Mouse (Mus musculus): ENCODE measurements around the gene Comp. TPM values are rescaled to one million over a fixed set of nuclear protein-coding genes. Genes with fewer than 3 reads are reported as not detected.

The Comp gene
- polyA plus RNA-seq, 1 experiment from 2014 or later = 0.25 TPM

DNA sequence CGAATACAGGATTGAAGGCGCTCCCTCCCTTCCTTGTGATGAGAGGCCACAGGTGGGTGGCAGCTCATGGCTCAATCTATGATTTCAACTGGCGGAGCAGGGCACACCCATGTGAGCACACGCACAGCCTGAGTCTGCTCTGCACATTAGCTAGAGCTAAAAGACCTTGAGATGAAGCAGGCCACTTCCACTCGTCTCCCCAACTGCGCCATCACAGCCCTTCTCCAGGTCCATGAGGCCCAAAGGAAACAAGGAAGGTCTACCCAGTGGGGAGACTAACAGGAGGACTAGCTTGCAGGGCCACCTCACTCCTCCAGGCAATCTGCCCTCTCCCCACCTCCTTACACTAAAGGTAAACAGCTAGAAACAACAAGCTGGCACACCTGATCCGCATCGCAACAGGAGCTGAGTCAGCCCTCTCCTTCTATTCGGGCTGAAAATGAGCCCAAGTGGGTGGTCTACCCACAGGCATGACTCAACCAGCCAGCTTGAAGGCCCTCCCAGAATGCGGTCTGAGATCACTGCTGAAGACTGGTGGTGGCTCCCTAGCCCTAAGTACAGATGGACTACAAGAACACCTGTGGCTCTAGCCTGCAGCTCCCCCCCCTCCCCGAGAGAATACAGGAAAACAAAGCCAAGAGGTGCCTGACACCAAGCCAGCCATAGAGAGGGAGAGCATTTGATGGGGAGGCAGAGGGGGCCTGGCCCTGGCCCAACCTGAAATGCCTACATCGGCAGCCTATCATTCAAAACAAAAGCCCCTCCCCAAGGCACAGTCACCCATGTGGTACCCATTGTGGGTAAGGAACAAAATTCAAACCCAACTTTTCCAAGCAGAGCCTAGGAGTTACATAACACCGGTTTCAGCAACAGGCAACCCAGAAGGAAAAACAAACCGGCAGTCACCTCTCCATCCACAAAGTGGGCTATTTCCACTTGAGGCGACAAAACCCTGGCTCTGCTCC is 22.0 kb upstream of the Comp start:
- no peaks in the 10 kb centered on the region for H3K27me3 ChIP-seq (replicated peaks; ENCODE audit: control insufficient read depth, insufficient read depth, low read length)
- ATAC-seq = no peak
- TF ChIP-seq CTCF (IDR thresholded peaks at IDR 0.05; ENCODE audit: low read depth) = no peak
- H3K4me3 ChIP-seq (ENCODE audit: low read depth, low read length) = peak overlapping the region; percentile 93
- H3K9me3 ChIP-seq (ENCODE audit: control insufficient read depth) = no peaks in the 10 kb centered on the region
- peaks cover 14% of the 10 kb centered on the region for H3K36me3 ChIP-seq (ENCODE audit: control insufficient read depth, insufficient read depth)
- 24% methylated on average over 15 of the region's 15 CpGs for WGBS
- peaks cover 35% of the 10 kb centered on the region for H3K4me1 ChIP-seq (replicated peaks; ENCODE audit: control insufficient read depth, insufficient read depth, low read length)
- peak overlapping the region; percentile 90 for H3K4me2 ChIP-seq (replicated peaks; ENCODE audit: low read depth)
- H3K9ac ChIP-seq (ENCODE audit: low read depth, low read length) = peak overlapping the region; percentile 94
- no peak overlapping the region for H3K27ac ChIP-seq (ENCODE audit: low read depth, low read length)

DNA sequence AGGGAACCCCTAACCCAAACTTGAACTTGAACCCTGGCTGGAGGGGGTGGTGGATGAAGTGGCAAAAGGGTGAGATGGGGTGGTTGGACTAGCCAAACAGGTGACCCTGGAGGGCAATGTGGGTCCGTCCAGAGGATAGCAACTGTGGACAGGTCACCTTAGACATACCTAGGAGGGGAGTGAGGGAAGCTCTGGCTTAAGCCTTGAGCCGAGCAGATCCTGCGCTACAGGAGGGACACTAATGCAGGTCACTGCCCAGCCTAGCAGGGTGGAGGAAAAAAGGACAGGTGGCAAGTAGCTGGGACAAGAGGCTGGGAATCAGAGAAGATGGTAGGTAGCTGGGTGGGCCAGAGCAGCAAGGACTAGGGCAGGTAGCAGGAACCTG is 21.4 kb upstream of the Comp start:
- Histone ChIP-seq H3K4me3 (ENCODE audit: low read depth, low read length) (peak overlapping the region; percentile 93), H3K27ac (ENCODE audit: low read depth, low read length) (no peak overlapping the region), H3K4me2 (replicated peaks; ENCODE audit: low read depth) (peak overlapping the region; percentile 90), H3K36me3 (ENCODE audit: control insufficient read depth, insufficient read depth) (peaks cover 10% of the 10 kb centered on the region; the same call in 1 of the 2 replicates), H3K27me3 (replicated peaks; ENCODE audit: control insufficient read depth, insufficient read depth, low read length) (no peaks in the 10 kb centered on the region), H3K4me1 (replicated peaks; ENCODE audit: control insufficient read depth, insufficient read depth, low read length) (peaks cover 35% of the 10 kb centered on the region), H3K9me3 (ENCODE audit: control insufficient read depth) (no peaks in the 10 kb centered on the region), H3K9ac (ENCODE audit: low read depth, low read length) (peak overlapping the region; percentile 94)
- WGBS = 9% methylated on average over 3 of the region's 3 CpGs
- no peak for ATAC-seq
- no peak for TF ChIP-seq CTCF (IDR thresholded peaks at IDR 0.05; ENCODE audit: low read depth)

DNA sequence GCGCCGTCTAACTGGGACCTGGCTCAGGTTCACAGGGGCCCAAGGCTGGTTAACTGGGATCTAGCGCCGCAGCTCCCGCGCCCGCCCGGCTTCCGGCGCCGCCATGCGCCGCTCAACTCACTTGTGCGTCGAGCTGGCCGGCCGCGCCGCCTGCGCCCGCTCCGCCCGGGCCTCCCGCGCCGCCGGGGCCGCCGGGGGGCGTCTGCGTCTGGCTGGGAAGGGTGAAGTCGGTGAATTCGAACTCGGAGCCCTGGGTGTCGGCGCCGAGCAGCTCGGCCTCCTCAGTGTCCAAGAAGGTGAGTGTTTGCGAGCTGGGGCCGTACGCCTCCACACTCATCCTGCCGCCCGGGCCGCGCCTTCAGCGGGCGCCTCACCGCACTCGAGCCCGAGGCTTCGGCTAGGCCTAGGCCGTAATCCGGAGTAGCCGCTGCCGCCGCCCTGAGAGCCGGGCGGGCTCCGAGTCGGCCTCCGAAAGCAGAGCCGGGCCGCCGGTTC is 20.7 kb upstream of the Comp start:
- peaks cover 10% of the 10 kb centered on the region; the same call in 1 of the 2 replicates for H3K36me3 ChIP-seq (ENCODE audit: control insufficient read depth, insufficient read depth)
- H3K9me3 ChIP-seq (ENCODE audit: control insufficient read depth) = no peaks in the 10 kb centered on the region
- ATAC-seq = peak; percentile 39
- no peaks in the 10 kb centered on the region for H3K27me3 ChIP-seq (replicated peaks; ENCODE audit: control insufficient read depth, insufficient read depth, low read length)
- peaks cover 32% of the 10 kb centered on the region for H3K4me1 ChIP-seq (replicated peaks; ENCODE audit: control insufficient read depth, insufficient read depth, low read length)
- TF ChIP-seq CTCF (IDR thresholded peaks at IDR 0.05; ENCODE audit: low read depth) = no peak; the same call in 1 of the 2 replicates
- peak overlapping the region; percentile 90 for H3K4me2 ChIP-seq (replicated peaks; ENCODE audit: low read depth)
- peak overlapping the region; percentile 91 for H3K27ac ChIP-seq (ENCODE audit: low read depth, low read length)
- H3K4me3 ChIP-seq (ENCODE audit: low read depth, low read length) = peak overlapping the region; percentile 93
- under 1% methylated on average over 50 of the region's 64 CpGs for WGBS
- H3K9ac ChIP-seq (ENCODE audit: low read depth, low read length) = peak overlapping the region; percentile 94

DNA sequence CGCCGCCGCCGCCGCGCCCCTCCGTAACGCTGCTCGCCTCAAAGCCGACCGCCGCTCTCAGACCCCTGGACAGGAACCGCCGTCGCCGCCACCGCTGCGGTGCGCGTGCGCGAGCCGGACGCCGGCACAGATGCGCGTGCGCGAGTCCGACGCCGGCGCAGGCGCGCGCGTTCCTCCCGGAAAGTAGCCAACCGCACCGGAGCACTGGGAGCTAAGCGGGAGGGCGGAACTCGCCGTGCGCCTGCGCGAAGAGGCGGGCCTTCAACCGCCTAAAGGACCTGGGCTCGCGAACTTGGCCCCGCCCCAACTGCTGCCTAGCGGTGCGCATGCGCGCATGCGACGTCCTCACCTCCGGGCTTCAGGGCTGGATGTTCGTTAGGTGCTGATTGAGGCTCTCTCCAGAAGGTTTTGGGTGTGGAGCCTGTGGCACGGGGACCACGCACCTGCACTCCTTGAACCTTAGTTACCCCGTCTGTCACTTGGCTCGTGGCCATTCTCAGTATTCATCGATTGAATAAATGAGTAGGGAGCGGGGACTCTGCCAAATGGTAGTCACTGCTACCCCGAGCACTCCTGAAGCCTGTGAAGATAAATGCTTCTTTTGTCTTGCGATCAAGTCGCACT is 20.1 kb upstream of the Comp start, which contains the start of gene Upf1:
Gene Upf1, minus strand, starts transcription at position 85 of the 624 bp plus-strand sequence.
- Histone ChIP-seq H3K4me2 (replicated peaks; ENCODE audit: low read depth) (peak within 1 kb of the TSS; percentile 90), H3K36me3 (ENCODE audit: control insufficient read depth, insufficient read depth) (peaks cover 9% of the 10 kb centered on the region; the same call in 1 of the 2 replicates), H3K4me3 (ENCODE audit: low read depth, low read length) (peak within 1 kb of the TSS; percentile 93), H3K9ac (ENCODE audit: low read depth, low read length) (peak within 1 kb of the TSS; percentile 94), H3K9me3 (ENCODE audit: control insufficient read depth) (no peaks in the 10 kb centered on the region), H3K4me1 (replicated peaks; ENCODE audit: control insufficient read depth, insufficient read depth, low read length) (peaks cover 26% of the 10 kb centered on the region), H3K27me3 (replicated peaks; ENCODE audit: control insufficient read depth, insufficient read depth, low read length) (no peaks in the 10 kb centered on the region), H3K27ac (ENCODE audit: low read depth, low read length) (peak within 1 kb of the TSS; percentile 91)
- ATAC-seq = peak; percentile 88
- WGBS = under 1% methylated on average over 67 of the region's 69 CpGs
- no peak for TF ChIP-seq CTCF (IDR thresholded peaks at IDR 0.05; ENCODE audit: low read depth)

DNA sequence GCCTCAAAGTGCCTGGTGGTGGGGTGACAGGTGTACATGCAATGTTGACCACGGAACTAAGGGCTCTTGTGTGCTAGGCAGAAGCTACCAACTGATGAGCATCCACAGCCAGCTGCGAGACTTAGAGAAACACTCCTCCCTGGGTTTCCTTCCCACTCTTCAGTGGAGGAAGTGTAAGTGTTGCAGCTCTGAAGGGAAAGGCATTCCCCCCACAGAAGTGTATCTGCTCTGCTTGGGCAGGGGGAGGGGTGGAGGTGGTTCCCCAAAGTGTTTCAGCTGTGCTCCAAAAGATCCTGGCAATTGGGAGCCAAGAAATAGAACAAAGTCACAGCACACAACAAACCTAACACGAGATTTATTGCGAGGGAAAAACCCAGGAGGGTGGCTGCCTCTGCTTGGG is 19.4 kb upstream of the Comp start:
- H3K36me3 ChIP-seq (ENCODE audit: control insufficient read depth, insufficient read depth) = peaks cover 2% of the 10 kb centered on the region; the same call in 1 of the 2 replicates
- peaks cover 21% of the 10 kb centered on the region for H3K4me1 ChIP-seq (replicated peaks; ENCODE audit: control insufficient read depth, insufficient read depth, low read length)
- WGBS = 30% methylated on average over 4 of the region's 4 CpGs
- peak overlapping the region; percentile 93 for H3K4me3 ChIP-seq (ENCODE audit: low read depth, low read length)
- TF ChIP-seq CTCF (IDR thresholded peaks at IDR 0.05; ENCODE audit: low read depth) = no peak
- no peaks in the 10 kb centered on the region for H3K9me3 ChIP-seq (ENCODE audit: control insufficient read depth)
- no peak for ATAC-seq
- H3K27ac ChIP-seq (ENCODE audit: low read depth, low read length) = peak overlapping the region; percentile 60
- H3K9ac ChIP-seq (ENCODE audit: low read depth, low read length) = peak overlapping the region; percentile 94; the same call in 1 of the 2 replicates
- no peaks in the 10 kb centered on the region for H3K27me3 ChIP-seq (replicated peaks; ENCODE audit: control insufficient read depth, insufficient read depth, low read length)
- H3K4me2 ChIP-seq (replicated peaks; ENCODE audit: low read depth) = peak overlapping the region; percentile 90

- Histone ChIP-seq H3K4me2 (replicated peaks; ENCODE audit: low read depth) (no peak overlapping the region), H3K36me3 (ENCODE audit: control insufficient read depth, insufficient read depth) (no peaks in the 10 kb centered on the region), H3K27me3 (replicated peaks; ENCODE audit: control insufficient read depth, insufficient read depth, low read length) (no peaks in the 10 kb centered on the region), H3K4me1 (replicated peaks; ENCODE audit: control insufficient read depth, insufficient read depth, low read length) (peaks cover 17% of the 10 kb centered on the region), H3K9ac (ENCODE audit: low read depth, low read length) (no peak overlapping the region), H3K4me3 (ENCODE audit: low read depth, low read length) (no peak overlapping the region), H3K27ac (ENCODE audit: low read depth, low read length) (no peak overlapping the region), H3K9me3 (ENCODE audit: control insufficient read depth) (no peaks in the 10 kb centered on the region)
- no peak for ATAC-seq
- 86% methylated on average over 1 of the region's 1 CpGs for WGBS
- TF ChIP-seq CTCF (IDR thresholded peaks at IDR 0.05; ENCODE audit: low read depth) = no peak
Observed at GRCm38 (mm10) chr8:70356111-70356510, 17.2 kb upstream of the Comp start.
